Mouse (Mus musculus): ENCODE measurements around the gene Spaar. TPM values are rescaled to one million over a fixed set of nuclear protein-coding genes. Genes with fewer than 3 reads are reported as not detected.

Gene Spaar
- polyA plus RNA-seq, 1 experiment from 2014 or later: not detected

GRCm38 (mm10) chr4:43732171-43732570 lies 2.3 kb downstream of the Spaar start:
- Histone ChIP-seq H3K36me3 (no peaks in the 10 kb centered on the region), H3K27ac (no peak overlapping the region), H3K27me3 (replicated peaks) (no peaks in the 10 kb centered on the region), H3K9ac (no peak overlapping the region), H3K4me1 (no peaks in the 10 kb centered on the region), H3K9me3 (no peaks in the 10 kb centered on the region), H3K4me2 (replicated peaks) (no peak overlapping the region), H3K4me3 (no peak overlapping the region)
- 56% methylated on average over 1 of the region's 1 CpGs for WGBS
- no peak for ATAC-seq (ENCODE audit: low FRiP score, low read depth)

GRCm38 (mm10) chr4:43733186-43733585 lies 3.4 kb downstream of the Spaar start:
- ATAC-seq (ENCODE audit: low FRiP score, low read depth): no peak
- H3K36me3 ChIP-seq: no peaks in the 10 kb centered on the region
- H3K4me2 ChIP-seq (replicated peaks): no peak overlapping the region
- H3K27me3 ChIP-seq (replicated peaks): no peaks in the 10 kb centered on the region
- H3K9ac ChIP-seq: no peak overlapping the region
- H3K9me3 ChIP-seq: no peaks in the 10 kb centered on the region
- H3K4me3 ChIP-seq: no peak overlapping the region
- no peaks in the 10 kb centered on the region for H3K4me1 ChIP-seq
- no peak overlapping the region for H3K27ac ChIP-seq
- 81% methylated on average over 5 of the region's 5 CpGs for WGBS

GRCm38 (mm10) chr4:43737144-43737543 lies 7.3 kb downstream of the Spaar start:
- Histone ChIP-seq H3K9me3 (no peaks in the 10 kb centered on the region), H3K4me1 (no peaks in the 10 kb centered on the region), H3K9ac (no peak overlapping the region), H3K27me3 (replicated peaks) (no peaks in the 10 kb centered on the region), H3K36me3 (no peaks in the 10 kb centered on the region), H3K4me2 (replicated peaks) (no peak overlapping the region), H3K4me3 (no peak overlapping the region), H3K27ac (no peak overlapping the region)
- 57% methylated on average over 6 of the region's 6 CpGs for WGBS
- ATAC-seq (ENCODE audit: low FRiP score, low read depth): no peak

DNA sequence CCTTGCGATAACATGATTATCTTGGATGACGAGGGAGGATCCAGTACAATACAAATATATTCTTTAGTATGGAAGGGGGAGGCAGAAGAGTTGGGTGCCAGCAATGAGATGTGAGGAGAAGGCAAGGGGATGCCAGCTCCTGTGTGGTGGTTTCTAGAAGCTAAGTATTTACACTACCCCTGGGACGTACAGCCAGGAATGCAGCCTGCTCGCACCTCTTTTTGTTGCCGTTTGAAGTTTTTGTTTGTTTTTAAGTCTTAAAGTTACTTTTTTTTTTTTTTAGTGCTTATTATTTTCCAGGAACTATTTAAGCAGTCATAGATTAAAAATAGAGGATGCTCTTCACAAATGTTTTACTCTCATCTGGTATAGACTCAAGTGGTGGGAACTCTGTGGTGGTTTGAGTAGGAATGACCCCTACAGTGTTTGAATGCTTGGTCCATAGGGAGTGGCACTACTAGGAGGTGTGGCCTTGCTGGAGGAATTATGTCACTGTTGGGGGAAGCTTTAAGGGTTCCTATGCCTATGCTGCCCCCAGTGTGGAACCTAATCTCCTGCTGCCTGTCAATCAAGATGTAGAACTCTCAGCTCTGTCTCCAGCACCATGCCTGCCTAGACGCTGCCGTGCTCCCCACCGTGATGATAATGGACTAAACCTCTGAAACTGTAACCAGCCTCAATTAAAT lies 9.3 kb downstream of the Spaar start:
- no peak overlapping the region for H3K4me2 ChIP-seq (replicated peaks)
- no peak for ATAC-seq (ENCODE audit: low FRiP score, low read depth)
- H3K9ac ChIP-seq: no peak overlapping the region
- H3K36me3 ChIP-seq: no peaks in the 10 kb centered on the region
- no peaks in the 10 kb centered on the region for H3K4me1 ChIP-seq
- no peak overlapping the region for H3K4me3 ChIP-seq
- no peak overlapping the region for H3K27ac ChIP-seq
- 83% methylated on average over 8 of the region's 8 CpGs for WGBS
- no peaks in the 10 kb centered on the region for H3K9me3 ChIP-seq
- no peaks in the 10 kb centered on the region for H3K27me3 ChIP-seq (replicated peaks)

DNA sequence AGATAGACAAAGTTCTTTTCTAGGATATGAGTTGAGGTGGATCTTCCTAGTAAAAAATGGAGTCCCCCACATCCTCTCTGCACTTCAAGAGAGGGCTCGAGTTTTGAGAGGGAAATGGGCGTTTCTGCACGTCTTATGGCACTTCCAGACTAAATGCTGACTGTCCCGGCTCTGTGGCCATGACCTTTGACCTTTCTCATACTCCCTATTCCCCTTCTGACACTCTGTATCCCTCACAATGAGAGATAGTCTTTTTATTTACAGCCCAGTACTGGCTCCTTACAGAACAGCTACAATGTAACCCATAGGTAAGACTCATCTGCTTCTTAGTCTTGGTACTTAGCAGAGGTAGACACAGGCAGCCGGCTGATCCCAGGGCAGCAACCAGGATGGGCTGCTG lies 11.7 kb downstream of the Spaar start:
- Histone ChIP-seq H3K4me3 (no peak overlapping the region), H3K36me3 (no peaks in the 10 kb centered on the region), H3K9ac (no peak overlapping the region), H3K4me2 (replicated peaks) (no peak overlapping the region), H3K27me3 (replicated peaks) (no peaks in the 10 kb centered on the region), H3K27ac (no peak overlapping the region), H3K9me3 (no peaks in the 10 kb centered on the region), H3K4me1 (no peaks in the 10 kb centered on the region)
- 64% methylated on average over 5 of the region's 5 CpGs for WGBS
- ATAC-seq (ENCODE audit: low FRiP score, low read depth): no peak

DNA sequence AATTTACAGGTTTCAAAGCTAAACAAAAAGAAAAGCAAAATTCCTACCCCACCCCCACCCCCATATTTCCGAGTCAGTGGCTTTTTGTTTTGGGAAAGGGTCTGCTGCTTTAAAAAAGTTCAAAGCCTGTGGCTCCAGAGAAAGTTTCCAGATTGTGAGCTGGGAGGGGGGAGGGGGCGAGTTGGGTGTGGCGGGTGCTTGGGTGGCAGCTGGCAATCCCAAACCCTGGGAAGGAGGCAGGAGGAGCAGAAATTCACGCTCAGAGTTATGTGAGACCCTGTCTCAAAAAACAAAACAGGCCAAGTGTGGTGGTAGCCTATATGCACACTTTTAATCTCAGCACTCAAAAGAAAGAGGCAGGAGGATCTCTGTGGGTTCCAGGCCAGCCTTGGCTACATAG lies 12.8 kb downstream of the Spaar start:
- Histone ChIP-seq H3K27ac (no peak overlapping the region), H3K9ac (no peak overlapping the region), H3K4me1 (no peaks in the 10 kb centered on the region), H3K27me3 (replicated peaks) (no peaks in the 10 kb centered on the region), H3K4me3 (no peak overlapping the region), H3K9me3 (no peaks in the 10 kb centered on the region), H3K4me2 (replicated peaks) (no peak overlapping the region), H3K36me3 (no peaks in the 10 kb centered on the region)
- no peak for ATAC-seq (ENCODE audit: low FRiP score, low read depth)
- WGBS: 34% methylated on average over 4 of the region's 4 CpGs

DNA sequence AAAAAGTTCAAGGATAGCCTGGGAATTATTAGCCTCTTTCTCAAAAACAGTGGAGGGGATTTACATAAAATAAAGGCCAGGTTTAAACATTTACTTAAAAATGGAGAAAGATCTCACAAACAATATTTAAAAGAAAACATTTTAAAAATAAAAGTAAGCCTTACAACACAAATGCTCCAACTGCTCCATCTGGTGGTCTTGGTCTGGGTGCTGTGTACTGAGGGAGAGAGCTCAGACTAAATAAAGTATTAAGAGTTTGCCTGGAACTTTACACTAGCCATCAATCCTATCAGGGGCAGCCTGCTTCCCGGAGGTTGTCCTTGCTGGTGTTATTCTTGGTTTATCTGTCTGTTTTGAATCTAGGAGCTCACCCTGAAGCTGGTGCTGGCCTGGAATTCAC lies 13.3 kb downstream of the Spaar start:
- H3K4me3 ChIP-seq: no peak overlapping the region

DNA sequence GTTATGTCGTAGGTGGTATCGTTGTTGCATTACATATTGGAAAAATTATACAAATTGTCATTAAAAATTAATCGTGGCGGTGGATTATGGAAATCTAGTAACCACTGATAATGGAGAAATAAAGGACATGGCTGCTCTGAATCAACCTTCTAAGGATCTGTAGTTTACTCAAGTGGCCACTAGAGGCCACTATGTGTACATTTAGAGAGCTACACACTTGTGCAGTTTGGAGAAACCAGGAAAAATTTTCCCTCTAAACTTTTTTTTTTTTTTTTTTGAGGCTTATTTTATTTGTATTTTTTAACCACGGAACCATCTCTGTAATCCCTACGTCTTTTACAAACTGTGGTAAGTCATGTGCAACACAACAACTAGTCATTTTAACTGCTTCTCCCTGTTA lies 15.4 kb downstream of the Spaar start:
- Histone ChIP-seq H3K9me3 (no peaks in the 10 kb centered on the region), H3K9ac (no peak overlapping the region), H3K27ac (no peak overlapping the region), H3K36me3 (no peaks in the 10 kb centered on the region), H3K27me3 (replicated peaks) (no peaks in the 10 kb centered on the region), H3K4me3 (no peak overlapping the region), H3K4me1 (no peaks in the 10 kb centered on the region), H3K4me2 (replicated peaks) (no peak overlapping the region)
- 16% methylated on average over 6 of the region's 6 CpGs for WGBS
- no peak for ATAC-seq (ENCODE audit: low FRiP score, low read depth)

More for the DNA sequence above, 13.3 kb downstream of the Spaar start:
- no peaks in the 10 kb centered on the region for H3K27me3 ChIP-seq (replicated peaks)
- H3K9ac ChIP-seq: no peak overlapping the region
- H3K27ac ChIP-seq: no peak overlapping the region
- no peak for ATAC-seq (ENCODE audit: low FRiP score, low read depth)
- H3K4me2 ChIP-seq (replicated peaks): no peak overlapping the region
- no peaks in the 10 kb centered on the region for H3K9me3 ChIP-seq
- H3K4me1 ChIP-seq: no peaks in the 10 kb centered on the region
- no peaks in the 10 kb centered on the region for H3K36me3 ChIP-seq
- 59% methylated on average over 1 of the region's 1 CpGs for WGBS

- H3K4me3 ChIP-seq: no peak overlapping the region
- no peaks in the 10 kb centered on the region for H3K36me3 ChIP-seq
- no peak overlapping the region for H3K4me2 ChIP-seq (replicated peaks)
- ATAC-seq (ENCODE audit: low FRiP score, low read depth): no peak
- H3K9ac ChIP-seq: no peak overlapping the region
- H3K9me3 ChIP-seq: no peaks in the 10 kb centered on the region
- no peaks in the 10 kb centered on the region for H3K4me1 ChIP-seq
- 81% methylated on average over 6 of the region's 6 CpGs for WGBS
- no peak overlapping the region for H3K27ac ChIP-seq
- H3K27me3 ChIP-seq (replicated peaks): no peaks in the 10 kb centered on the region
Measured at GRCm38 (mm10) chr4:43757213-43757612, 27.4 kb downstream of the Spaar start.

DNA sequence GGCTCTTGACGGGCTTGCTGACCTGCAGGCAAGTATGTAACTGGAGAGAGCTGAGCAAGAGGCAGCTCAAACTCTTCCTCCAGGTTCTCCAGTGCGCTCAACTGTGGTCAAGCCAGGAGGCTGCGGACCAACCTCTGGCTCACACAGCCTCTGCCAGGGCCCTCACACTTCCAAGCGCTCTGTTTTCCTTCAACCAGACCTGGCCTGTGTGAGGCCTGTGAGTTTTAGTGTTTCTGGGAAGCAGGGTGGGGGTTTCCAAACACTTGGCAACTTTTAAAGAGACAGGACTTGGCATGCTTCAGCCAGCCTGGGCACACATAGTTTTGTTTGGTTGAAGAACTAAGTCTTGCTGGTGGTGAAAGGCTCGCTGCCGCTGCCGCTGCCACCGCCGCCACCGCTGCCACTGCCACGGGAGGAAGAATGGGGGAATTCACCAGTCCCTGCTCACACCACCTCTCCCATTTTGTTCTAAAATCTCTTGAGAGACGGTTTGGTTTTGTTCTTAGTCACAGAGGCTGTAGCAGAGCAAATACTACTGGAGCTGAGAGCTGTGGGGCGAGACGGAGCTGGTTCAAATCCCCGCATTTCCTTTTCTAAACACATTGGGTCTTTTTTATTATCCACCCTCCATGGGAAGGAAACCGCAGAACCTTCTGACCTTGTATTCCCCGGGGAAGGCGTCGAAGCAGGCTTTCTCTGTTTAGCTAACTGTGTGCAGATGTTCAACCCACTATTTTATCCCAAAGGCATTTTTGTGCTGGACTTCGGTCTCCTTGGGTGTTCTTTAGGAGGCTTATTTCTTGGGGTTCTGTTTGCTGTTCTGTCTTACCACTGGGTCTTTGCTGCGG lies 30.0 kb downstream of the Spaar start:
- Histone ChIP-seq H3K9me3 (0 out of 2 replicates have a peak, but pooled peaks cover 6% of the 10 kb centered on the region), H3K27me3 (replicated peaks) (no peaks in the 10 kb centered on the region), H3K36me3 (no peaks in the 10 kb centered on the region), H3K4me1 (no peaks in the 10 kb centered on the region), H3K4me2 (replicated peaks) (no peak overlapping the region), H3K27ac (no peak overlapping the region), H3K9ac (no peak overlapping the region), H3K4me3 (no peak overlapping the region)
- 83% methylated on average over 21 of the region's 21 CpGs for WGBS
- no peak for ATAC-seq (ENCODE audit: low FRiP score, low read depth)

DNA sequence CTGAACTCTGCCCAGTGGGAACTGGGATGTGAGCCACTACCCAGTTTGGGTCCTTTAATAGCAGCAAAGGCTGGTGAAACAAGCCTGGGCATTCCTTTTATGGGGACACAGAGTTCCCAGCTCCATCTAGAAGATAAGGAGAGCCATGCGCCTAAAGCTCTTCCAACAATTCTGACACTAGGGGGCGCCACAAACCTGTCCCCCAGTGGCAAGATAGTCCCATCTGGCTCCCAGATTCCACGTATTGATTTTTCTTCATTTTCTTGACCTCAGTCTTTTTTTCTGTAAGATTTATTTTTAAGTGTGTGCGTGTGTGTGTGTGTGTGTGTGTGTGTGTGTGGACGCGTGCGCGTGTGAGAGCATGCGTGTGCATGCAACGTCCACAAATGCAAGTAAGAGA lies 30.6 kb downstream of the Spaar start:
- H3K9me3 ChIP-seq: 0 out of 2 replicates have a peak, but pooled peaks cover 6% of the 10 kb centered on the region
- no peak overlapping the region for H3K27ac ChIP-seq
- no peak overlapping the region for H3K9ac ChIP-seq
- H3K4me2 ChIP-seq (replicated peaks): no peak overlapping the region
- H3K4me1 ChIP-seq: no peaks in the 10 kb centered on the region
- H3K4me3 ChIP-seq: no peak overlapping the region
- H3K27me3 ChIP-seq (replicated peaks): no peaks in the 10 kb centered on the region
- WGBS: 75% methylated on average over 10 of the region's 10 CpGs
- H3K36me3 ChIP-seq: no peaks in the 10 kb centered on the region
- no peak for ATAC-seq (ENCODE audit: low FRiP score, low read depth)

GRCm38 (mm10) chr4:43761336-43761735 lies 31.5 kb downstream of the Spaar start:
- WGBS: 80% methylated on average over 2 of the region's 2 CpGs
- no peak overlapping the region for H3K9ac ChIP-seq
- H3K36me3 ChIP-seq: no peaks in the 10 kb centered on the region
- no peaks in the 10 kb centered on the region for H3K4me1 ChIP-seq
- 0 out of 2 replicates have a peak, but pooled peaks cover 6% of the 10 kb centered on the region for H3K9me3 ChIP-seq
- H3K4me2 ChIP-seq (replicated peaks): no peak overlapping the region
- H3K4me3 ChIP-seq: no peak overlapping the region
- no peak overlapping the region for H3K27ac ChIP-seq
- H3K27me3 ChIP-seq (replicated peaks): no peaks in the 10 kb centered on the region
- ATAC-seq (ENCODE audit: low FRiP score, low read depth): no peak

All from neural tube, embryonic 12.5 days (tissue).